8 mouse cellular contexts compared by ENCODE assay signal in genomic region chr13:95281740-95282673, GRCm38 (mm10). TPM values are rescaled to one million over a fixed set of nuclear protein-coding genes. Genes with fewer than 3 reads are reported as not detected.
DNase-seq lines count a peak whose midpoint lies in the region; ATAC-seq and TF ChIP-seq lines count a peak whose summit lies in the region.
"Had no signal": no experiment of that assay in that cellular context is flagged by ENCODE, and none has a peak within 500 bp of the region (broad histone marks: within the 10 kb centered on the region; RNA-seq: fewer than 3 reads in every experiment).

No protein-coding gene starts in this region.

- H3K4me2 ChIP-seq in lung, embryonic 14.5 days = no peak overlapping the region
- no peak overlapping the region for H3K4me2 ChIP-seq in kidney, embryonic 15.5 days

- H3K27ac ChIP-seq in lung, embryonic 14.5 days (ENCODE audit: low read depth) = no peak overlapping the region
- H3K27ac ChIP-seq in kidney, embryonic 15.5 days = peak overlapping the region; percentile 61

- no peak overlapping the region for H3K4me3 ChIP-seq in lung, embryonic 14.5 days (ENCODE audit: low read depth, low read length)
- no peak overlapping the region for H3K4me3 ChIP-seq in kidney, embryonic 15.5 days (replicated peaks)

- H3K36me3 ChIP-seq in lung, embryonic 14.5 days (ENCODE audit: insufficient read depth) = no peaks in the 10 kb centered on the region
- H3K36me3 ChIP-seq in kidney, embryonic 15.5 days = no peaks in the 10 kb centered on the region

- WGBS in lung, embryonic 14.5 days = 31% methylated on average over 6 of the region's 7 CpGs
- WGBS in kidney, embryonic 15.5 days = 21% methylated on average over 6 of the region's 7 CpGs

- peak; percentile 71; the same call in 1 of the 2 replicates for ATAC-seq in lung, embryonic 14.5 days (ENCODE audit: insufficient read depth)
- peak; percentile 74 for ATAC-seq in kidney, embryonic 15.5 days (replicated peaks; ENCODE audit: low FRiP score)

- no peak for TF ChIP-seq CTCF in lung, embryonic 14.5 days (IDR thresholded peaks at IDR 0.05; ENCODE audit: low read depth)

- peak; percentile 51 for DNase-seq in lung, embryonic 14.5 days
- no peak for DNase-seq in lung, adult 18-20 months
- DNase-seq in embryo, embryonic 9.5 days (ENCODE audit: extremely low spot score) = peak; percentile 6
- DNase-seq in retina, postnatal 7 days (ENCODE audit: low read depth, low spot score) = peak; percentile 79
- no peak for DNase-seq in layer of hippocampus, postnatal 14 days (ENCODE audit: low spot score in 2 of 2)
- no peak for DNase-seq in urinary bladder, adult 2 months (ENCODE audit: low spot score)
- DNase-seq: spleen, adult 18-20 months had no signal

- H3K9me3 ChIP-seq in lung, embryonic 14.5 days (ENCODE audit: low read depth, low read length) = no peaks in the 10 kb centered on the region
- H3K9me3 ChIP-seq in kidney, embryonic 15.5 days (replicated peaks) = no peaks in the 10 kb centered on the region

- no peaks in the 10 kb centered on the region for H3K4me1 ChIP-seq in lung, embryonic 14.5 days (ENCODE audit: insufficient read depth)
- peaks cover 12% of the 10 kb centered on the region; the same call in 1 of the 2 replicates for H3K4me1 ChIP-seq in kidney, embryonic 15.5 days

- H3K9ac ChIP-seq in lung, embryonic 14.5 days = no peak overlapping the region
- H3K9ac ChIP-seq in kidney, embryonic 15.5 days = no peak overlapping the region

- no peaks in the 10 kb centered on the region for H3K27me3 ChIP-seq in lung, embryonic 14.5 days (ENCODE audit: insufficient read depth, low read length)
- H3K27me3 ChIP-seq in kidney, embryonic 15.5 days = no peaks in the 10 kb centered on the region

RNA-seq across cellular contexts. Expression of gene Pde8b, which starts 31.9 kb away (rescaled TPM):
- 3.4 and 4.3 TPM in 2 replicates for polyA plus RNA-seq in lung, embryonic 14.5 days (2014; fragmentation: Nextera tagmentation; extraction: Ambion mirVana)
- 10.2 and 11.7 TPM in 2 replicates for polyA plus RNA-seq in kidney, embryonic 15.5 days (2015; fragmentation: Nextera tagmentation; extraction: Ambion mirVana)
- total RNA-seq in layer of hippocampus, postnatal 14 days (2021) = 10 to 100 TPM; 64.7 to 69.2 TPM
- polyA plus RNA-seq in urinary bladder, adult 2 months (2012; rRNA removed) = 2.1 TPM in 2 replicates

RNA-seq across cellular contexts. Expression of gene Zbed3, which starts 41.4 kb away (rescaled TPM):
- polyA plus RNA-seq in lung, embryonic 14.5 days (2014; fragmentation: Nextera tagmentation; extraction: Ambion mirVana) = 73.5 and 74.9 TPM in 2 replicates
- polyA plus RNA-seq in kidney, embryonic 15.5 days (2015; fragmentation: Nextera tagmentation; extraction: Ambion mirVana) = 77.8 and 84.1 TPM in 2 replicates
- total RNA-seq in layer of hippocampus, postnatal 14 days (2021) = 10 to 100 TPM; 16.9 to 19.1 TPM
- 27.0 and 30.4 TPM in 2 replicates for polyA plus RNA-seq in urinary bladder, adult 2 months (2012; rRNA removed)

Comparison
In these comparisons a context has a peak if more than half of its experiments do, and no peak if none do; other contexts are left out.
1. DNase-seq: peak in lung, embryonic 14.5 days (single experiment), embryo, embryonic 9.5 days (single experiment) and retina, postnatal 7 days (single experiment); none in lung, adult 18-20 months (0 of 2), layer of hippocampus, postnatal 14 days (0 of 2) and urinary bladder, adult 2 months (single experiment).